9 mouse cellular contexts compared by ENCODE assay signal in genomic region chr7:91262031-91262951, GRCm38 (mm10).
DNase-seq lines count a peak whose midpoint lies in the region; ATAC-seq and TF ChIP-seq lines count a peak whose summit lies in the region.
"Had no signal": no experiment of that assay in that cellular context is flagged by ENCODE, and none has a peak within 500 bp of the region (broad histone marks: within the 10 kb centered on the region; RNA-seq: fewer than 3 reads in every experiment).

No protein-coding gene starts in this region.

- H3K27me3 ChIP-seq in heart, embryonic 13.5 days (replicated peaks), result peaks cover 24% of the 10 kb centered on the region
- no peaks in the 10 kb centered on the region for H3K27me3 ChIP-seq in forebrain, embryonic 16.5 days (replicated peaks; ENCODE audit: control insufficient read depth, insufficient read depth, low read length)
- H3K27me3 ChIP-seq in midbrain, embryonic 10.5 days (ENCODE audit: low read depth, poor library complexity, severe bottlenecking), result peaks cover 17% of the 10 kb centered on the region; the same call in 1 of the 2 replicates
- H3K27me3 ChIP-seq in stomach, postnatal 0 days (ENCODE audit: control insufficient read depth, insufficient read depth, low read length), result no peaks in the 10 kb centered on the region
- H3K27me3 ChIP-seq: CH12.LX had no signal

- no peak for TF ChIP-seq CTCF in stomach, postnatal 0 days (IDR thresholded peaks at IDR 0.05; ENCODE audit: low read depth)

- ATAC-seq in heart, embryonic 13.5 days (ENCODE audit: extremely low read depth, insufficient number of reproducible peaks, low FRiP score, low TSS enrichment), result no peak
- peak; percentile 93 for ATAC-seq in forebrain, embryonic 16.5 days
- no peak for ATAC-seq in stomach, postnatal 0 days (ENCODE audit: low FRiP score, low TSS enrichment)

- no peak overlapping the region for H3K9ac ChIP-seq in heart, embryonic 13.5 days
- H3K9ac ChIP-seq in forebrain, embryonic 16.5 days (replicated peaks; ENCODE audit: low read depth, low read length), result peak overlapping the region; percentile 55
- H3K9ac ChIP-seq in stomach, postnatal 0 days (ENCODE audit: low read length), result no peak overlapping the region

- no peak overlapping the region for H3K27ac ChIP-seq in heart, embryonic 13.5 days (replicated peaks)
- peak overlapping the region; percentile 46 for H3K27ac ChIP-seq in forebrain, embryonic 16.5 days (ENCODE audit: low read length)
- peak overlapping the region; percentile 79 for H3K27ac ChIP-seq in midbrain, embryonic 10.5 days (replicated peaks)
- H3K27ac ChIP-seq in stomach, postnatal 0 days (replicated peaks), result no peak overlapping the region

- H3K9me3 ChIP-seq in heart, embryonic 13.5 days, result no peaks in the 10 kb centered on the region
- H3K9me3 ChIP-seq in forebrain, embryonic 16.5 days (ENCODE audit: control insufficient read depth, low read length), result no peaks in the 10 kb centered on the region
- no peaks in the 10 kb centered on the region for H3K9me3 ChIP-seq in midbrain, embryonic 10.5 days (replicated peaks)
- no peaks in the 10 kb centered on the region for H3K9me3 ChIP-seq in stomach, postnatal 0 days (ENCODE audit: control insufficient read depth, low read length)

- H3K4me1 ChIP-seq in heart, embryonic 13.5 days, result peaks cover 16% of the 10 kb centered on the region
- peaks cover 8% of the 10 kb centered on the region for H3K4me1 ChIP-seq in forebrain, embryonic 16.5 days (replicated peaks; ENCODE audit: control insufficient read depth, insufficient read depth, low read length)
- peaks cover 20% of the 10 kb centered on the region for H3K4me1 ChIP-seq in midbrain, embryonic 10.5 days
- no peaks in the 10 kb centered on the region for H3K4me1 ChIP-seq in stomach, postnatal 0 days (replicated peaks; ENCODE audit: control insufficient read depth, insufficient read depth)

- no peak for DNase-seq in heart, adult 18-20 months
- DNase-seq in cerebellum, adult 18-20 months, result peak; percentile 52 to 65
- peak; percentile 35 for DNase-seq in layer of hippocampus, adult 9-11 months
- peak; percentile 67 for DNase-seq in midbrain, embryonic 10.5 days (ENCODE audit: low spot score)
- peak; percentile 26 for DNase-seq in stomach, postnatal 0 days (ENCODE audit: low spot score)
- DNase-seq in testis, postnatal 14 days (ENCODE audit: low spot score), result no peak

- H3K36me3 ChIP-seq in heart, embryonic 13.5 days, result no peaks in the 10 kb centered on the region
- no peaks in the 10 kb centered on the region for H3K36me3 ChIP-seq in forebrain, embryonic 16.5 days (ENCODE audit: control insufficient read depth, insufficient read depth)
- no peaks in the 10 kb centered on the region for H3K36me3 ChIP-seq in midbrain, embryonic 10.5 days
- no peaks in the 10 kb centered on the region for H3K36me3 ChIP-seq in stomach, postnatal 0 days (ENCODE audit: control insufficient read depth, insufficient read depth, low read length)

- peak overlapping the region; percentile 52 for H3K4me3 ChIP-seq in heart, embryonic 13.5 days
- H3K4me3 ChIP-seq in forebrain, embryonic 16.5 days (replicated peaks; ENCODE audit: low read length), result peak overlapping the region; percentile 52
- H3K4me3 ChIP-seq in midbrain, embryonic 10.5 days, result peak overlapping the region; percentile 66
- H3K4me3 ChIP-seq in stomach, postnatal 0 days (ENCODE audit: low read depth, low read length), result peak overlapping the region; percentile 35

- no peak for TF ChIP-seq EP300 in stomach, postnatal 0 days (optimal IDR thresholded peaks at IDR 0.05)

- under 1% methylated on average over 34 of the region's 34 CpGs for WGBS in heart, embryonic 13.5 days
- WGBS in forebrain, embryonic 16.5 days, result under 1% methylated on average over 33 of the region's 34 CpGs
- WGBS in midbrain, embryonic 10.5 days, result under 1% methylated on average over 34 of the region's 34 CpGs
- 1% methylated on average over 34 of the region's 34 CpGs for whole genome bisulfite sequencing in stomach, postnatal 0 days

- peak overlapping the region; percentile 82 for H3K4me2 ChIP-seq in heart, embryonic 13.5 days
- H3K4me2 ChIP-seq in forebrain, embryonic 16.5 days (ENCODE audit: low read length), result peak overlapping the region; percentile 61
- peak overlapping the region; percentile 55 for H3K4me2 ChIP-seq in stomach, postnatal 0 days (replicated peaks; ENCODE audit: low read depth)

Comparison
In these comparisons a context has a peak if more than half of its experiments do, and no peak if none do; other contexts are left out.
1. H3K27ac ChIP-seq: peak in forebrain, embryonic 16.5 days (single experiment) and midbrain, embryonic 10.5 days (single experiment); none in heart, embryonic 13.5 days (single experiment) and stomach, postnatal 0 days (single experiment).
2. DNase-seq: peak in cerebellum, adult 18-20 months (2 of 2), layer of hippocampus, adult 9-11 months (single experiment), midbrain, embryonic 10.5 days (single experiment) and stomach, postnatal 0 days (single experiment); none in heart, adult 18-20 months (0 of 2) and testis, postnatal 14 days (single experiment).
3. Peak in every context shown above with its lines, with median percentiles within 50 percentile points of each other: H3K4me2 ChIP-seq and H3K4me3 ChIP-seq.